Mouse (Mus musculus) induced T-regulatory cell, adult 2 months (primary cell): ENCODE results near the gene Trrap.

Experiments used
- DNase-seq: peaks from one replicate; pipeline ENCODE4 v3.0.0-alpha.2; 2012; ENCODE audit warnings: low read depth

Trrap gene

GRCm38 (mm10) chr5:144871775-144872174 lies 104.2 kb downstream of the Trrap start:
- DNase-seq, result peak; percentile 42

- DNase-seq, result no peak
Measured at GRCm38 (mm10) chr5:144872326-144872725, 104.8 kb downstream of the Trrap start.

- DNase-seq, result no peak
Measured at GRCm38 (mm10) chr5:144872867-144873266, 105.3 kb downstream of the Trrap start.

- no peak for DNase-seq
Measured at GRCm38 (mm10) chr5:144875227-144875626, 107.7 kb downstream of the Trrap start.

GRCm38 (mm10) chr5:144875892-144876291 lies 108.4 kb downstream of the Trrap start:
- DNase-seq, result peak; percentile 74

- no peak for DNase-seq
Measured at GRCm38 (mm10) chr5:144877021-144877420, 109.5 kb downstream of the Trrap start.

- DNase-seq, result no peak
Measured at GRCm38 (mm10) chr5:144881670-144882399, 114.3 kb downstream of the Trrap start.

GRCm38 (mm10) chr5:144884629-144885217 lies 117.2 kb downstream of the Trrap start:
- DNase-seq, result no peak

GRCm38 (mm10) chr5:144885968-144886650 lies 118.6 kb downstream of the Trrap start:
- DNase-seq, result no peak

GRCm38 (mm10) chr5:144891276-144891675 lies 123.7 kb downstream of the Trrap start:
- no peak for DNase-seq

- no peak for DNase-seq
Measured at GRCm38 (mm10) chr5:144897881-144898280, 130.3 kb downstream of the Trrap start.

- no peak for DNase-seq
Measured at GRCm38 (mm10) chr5:144898448-144899052, 131.0 kb downstream of the Trrap start.

- no peak for DNase-seq
Measured at GRCm38 (mm10) chr5:144901035-144901434, 133.5 kb downstream of the Trrap start.

GRCm38 (mm10) chr5:144901791-144902190 lies 134.3 kb downstream of the Trrap start:
- DNase-seq, result no peak

GRCm38 (mm10) chr5:144904356-144905134 lies 137.0 kb downstream of the Trrap start:
- no peak for DNase-seq

- peak; percentile 23 for DNase-seq
Measured at GRCm38 (mm10) chr5:144907591-144907990, 140.1 kb downstream of the Trrap start.
